Mouse (Mus musculus) spleen, adult 2 months (tissue): Measurements from ENCODE around the gene Nsun2.

Source experiments
- CTCF ChIP-seq: fragments of 200-500 bp; IDR thresholded peaks from 2 replicates; pipeline ENCODE4 v1.5.1; 2011; ENCODE audit warnings: mild to moderate bottlenecking, inconsistent platforms; ENCODE audit not compliant: insufficient read depth, insufficient read length, insufficient replicate concordance; ENCODE audit errors: extremely low read depth
- POLR2A ChIP-seq: fragments of 200-500 bp; IDR thresholded peaks from 2 replicates; pipeline ENCODE4 v1.6.1; 2011; ENCODE audit warnings: low read depth, low read length, inconsistent platforms

GRCm38 (mm10) chr13:69549980-69550379 is 16.4 kb downstream of the Nsun2 start:
- TF ChIP-seq CTCF (no peak), POLR2A (no peak)
